Mouse (Mus musculus) heart, postnatal 0 days (tissue): ENCODE results near the gene Nup107.

Source experiments
- CTCF ChIP-seq: IDR thresholded peaks from 2 replicates; pipeline ENCODE4 v1.5.1; 2016; ENCODE audit warnings: antibody characterized with exemption, control low read depth, low read depth
- EP300 ChIP-seq: IDR thresholded peaks from 2 replicates; pipeline ENCODE4 v1.6.1; 2016; ENCODE audit warnings: antibody characterized with exemption, low read depth

DNA sequence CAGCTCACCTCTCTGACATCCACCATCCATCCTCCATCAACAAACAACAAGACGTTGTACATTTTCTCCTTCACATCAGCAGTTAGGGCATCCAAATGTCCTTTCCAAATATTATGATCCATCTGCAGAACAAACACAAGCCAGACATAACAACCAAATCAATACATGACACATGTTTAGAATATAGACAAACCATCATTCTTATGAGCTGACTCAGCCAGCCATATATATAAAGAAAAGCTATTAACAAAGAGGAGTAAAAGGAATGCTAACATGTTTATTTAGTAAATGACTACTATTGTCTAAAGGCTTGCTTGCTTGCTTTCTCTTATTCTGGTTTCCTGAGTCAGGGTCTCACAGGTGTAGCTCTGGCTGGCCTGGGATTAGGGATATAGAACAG is 35.2 kb downstream of the Nup107 start:
- TF ChIP-seq CTCF (no peak), EP300 (no peak)
